Comparison of ENCODE assay signal across 10 mouse cellular contexts in the genomic region with DNA sequence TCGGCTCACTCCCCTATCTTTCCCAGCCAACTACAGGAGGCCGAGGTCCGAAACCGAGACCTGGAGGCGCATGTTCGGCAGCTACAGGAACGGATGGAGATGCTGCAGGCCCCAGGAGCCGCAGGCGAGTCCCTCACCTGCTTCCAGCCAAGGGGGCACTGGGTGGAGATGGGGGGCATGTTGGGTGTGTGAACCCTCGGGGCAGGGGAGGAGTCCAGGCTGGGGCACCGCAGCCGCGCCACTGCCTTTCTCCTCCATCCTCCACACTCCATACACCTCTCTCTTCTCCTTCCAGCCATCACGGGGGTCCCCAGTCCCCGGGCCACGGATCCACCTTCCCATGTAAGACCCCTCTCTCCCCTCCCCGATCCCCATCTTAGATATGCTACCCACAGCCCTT. TPM values are rescaled to one million over a fixed set of nuclear protein-coding genes. Genes with fewer than 3 reads are reported as not detected.
A peak's percentile ranks its signal among the peaks of the same experiment; 100 is the strongest.
DNase-seq lines count a peak whose midpoint lies in the region; ATAC-seq lines count a peak whose summit lies in the region.
"Had no signal": no experiment of that assay in that cellular context is flagged by ENCODE, and none has a peak within 500 bp of the region (broad histone marks: within the 10 kb centered on the region; RNA-seq: fewer than 3 reads in every experiment).

No protein-coding gene starts in this region.

- H3K27me3 ChIP-seq in liver, embryonic 11.5 days (replicated peaks; ENCODE audit: control insufficient read depth, insufficient read depth, low read length): peaks cover 63% of the 10 kb centered on the region
- peaks cover 13% of the 10 kb centered on the region for H3K27me3 ChIP-seq in forebrain, embryonic 11.5 days (ENCODE audit: control insufficient read depth, insufficient read depth, low read length)
- H3K27me3 ChIP-seq in liver, embryonic 13.5 days: peaks cover 85% of the 10 kb centered on the region

- ATAC-seq in liver, embryonic 11.5 days (replicated peaks; ENCODE audit: low FRiP score): no peak
- no peak for ATAC-seq in forebrain, embryonic 11.5 days (replicated peaks; ENCODE audit: low FRiP score)
- no peak for ATAC-seq in liver, embryonic 13.5 days (ENCODE audit: low read depth)

- 28% methylated on average over 17 of the region's 17 CpGs for WGBS in liver, embryonic 11.5 days
- 17% methylated on average over 14 of the region's 17 CpGs for WGBS in forebrain, embryonic 11.5 days
- WGBS in liver, embryonic 13.5 days (ENCODE audit: insufficient replicate concordance): 23% methylated on average over 14 of the region's 17 CpGs

- H3K4me2 ChIP-seq in liver, embryonic 11.5 days: peak overlapping the region; percentile 95
- peak overlapping the region; percentile 95 for H3K4me2 ChIP-seq in forebrain, embryonic 11.5 days (ENCODE audit: low read depth, low read length, severe bottlenecking)
- peak overlapping the region; percentile 97 for H3K4me2 ChIP-seq in liver, embryonic 13.5 days

- no peak overlapping the region for H3K9ac ChIP-seq in liver, embryonic 11.5 days (ENCODE audit: low read depth, low read length)
- peak overlapping the region; percentile 30 for H3K9ac ChIP-seq in forebrain, embryonic 11.5 days (ENCODE audit: low read length)
- 0 out of 2 replicates have a peak overlapping the region, but pooled peaks have one; percentile 46 for H3K9ac ChIP-seq in liver, embryonic 13.5 days

- H3K4me3 ChIP-seq in liver, embryonic 11.5 days (ENCODE audit: low read depth, low read length): peak overlapping the region; percentile 66
- peak overlapping the region; percentile 72; the same call in 1 of the 2 replicates for H3K4me3 ChIP-seq in forebrain, embryonic 11.5 days (ENCODE audit: low read depth, low read length)
- peak overlapping the region; percentile 68; the same call in 1 of the 2 replicates for H3K4me3 ChIP-seq in liver, embryonic 13.5 days (replicated peaks)

- peaks cover 32% of the 10 kb centered on the region for H3K4me1 ChIP-seq in liver, embryonic 11.5 days (replicated peaks; ENCODE audit: control insufficient read depth, insufficient read depth, low read length)
- H3K4me1 ChIP-seq in forebrain, embryonic 11.5 days (replicated peaks; ENCODE audit: control insufficient read depth, insufficient read depth, low read length): peaks cover 29% of the 10 kb centered on the region
- peaks cover 69% of the 10 kb centered on the region for H3K4me1 ChIP-seq in liver, embryonic 13.5 days (replicated peaks)

- H3K9me3 ChIP-seq in liver, embryonic 11.5 days (ENCODE audit: control insufficient read depth, low read length): no peaks in the 10 kb centered on the region
- no peaks in the 10 kb centered on the region for H3K9me3 ChIP-seq in forebrain, embryonic 11.5 days (ENCODE audit: control insufficient read depth, low read length)
- H3K9me3 ChIP-seq in liver, embryonic 13.5 days (replicated peaks): no peaks in the 10 kb centered on the region

- peaks cover 10% of the 10 kb centered on the region; the same call in 1 of the 2 replicates for H3K36me3 ChIP-seq in liver, embryonic 11.5 days (ENCODE audit: control insufficient read depth, insufficient read depth, low read length)
- H3K36me3 ChIP-seq in forebrain, embryonic 11.5 days (ENCODE audit: control insufficient read depth, insufficient read depth, low read length): no peaks in the 10 kb centered on the region; the same call in 1 of the 2 replicates
- peaks cover 6% of the 10 kb centered on the region; the same call in 1 of the 2 replicates for H3K36me3 ChIP-seq in liver, embryonic 13.5 days

- peak; percentile 5 for DNase-seq in gastrocnemius, adult 18-20 months (ENCODE audit: low spot score)
- no peak for DNase-seq in gastrocnemius, postnatal 4 days (ENCODE audit: low spot score in 2 of 2)
- no peak for DNase-seq in liver, embryonic 11.5 days (ENCODE audit: low spot score)
- no peak for DNase-seq in liver
- peak; percentile 65 for DNase-seq in forebrain, embryonic 11.5 days (ENCODE audit: low spot score)
- no peak for DNase-seq in liver, embryonic 13.5 days
- no peak for DNase-seq in ovary, adult 18-20 months (ENCODE audit: low spot score)
- DNase-seq in thymus, postnatal 14 days: no peak

- no peak overlapping the region for H3K27ac ChIP-seq in liver, embryonic 11.5 days (ENCODE audit: low read depth, low read length)
- H3K27ac ChIP-seq in forebrain, embryonic 11.5 days (ENCODE audit: low read depth, low read length): no peak overlapping the region
- no peak overlapping the region for H3K27ac ChIP-seq in liver, embryonic 13.5 days

RNA-seq across cellular contexts. Expression of gene Six5, which starts 2.5 kb away (rescaled TPM):
- 1 to 10 TPM; 1.7 to 2.1 TPM for total RNA-seq in gastrocnemius, adult 18-20 months (2021)
- 10 to 100 TPM; 13.5 to 14.7 TPM for total RNA-seq in gastrocnemius, postnatal 4 days (2021)
- 3.7 and 4.3 TPM in 2 replicates for polyA plus RNA-seq in liver, embryonic 11.5 days (2014; fragmentation: Nextera tagmentation; extraction: Ambion mirVana)
- polyA plus RNA-seq in forebrain, embryonic 11.5 days (2014; fragmentation: Nextera tagmentation; extraction: Ambion mirVana): 9.9 and 10.8 TPM in 2 replicates
- polyA plus RNA-seq in liver, embryonic 13.5 days (2015; fragmentation: Nextera tagmentation; extraction: Ambion mirVana): 0.67 and 0.82 TPM in 2 replicates
- total RNA-seq: neutrophil, adult 5-6 weeks had no signal

RNA-seq across cellular contexts. Expression of gene Dmpk, which starts 8.3 kb away (rescaled TPM):
- 100 to 1,000 TPM; 232 to 265 TPM for total RNA-seq in gastrocnemius, adult 18-20 months (2021)
- 100 to 1,000 TPM; 287 to 292 TPM for total RNA-seq in gastrocnemius, postnatal 4 days (2021)
- polyA plus RNA-seq in liver, embryonic 11.5 days (2014; fragmentation: Nextera tagmentation; extraction: Ambion mirVana): 12.4 and 13.9 TPM in 2 replicates
- 12.4 and 13.8 TPM in 2 replicates for polyA plus RNA-seq in forebrain, embryonic 11.5 days (2014; fragmentation: Nextera tagmentation; extraction: Ambion mirVana)
- 8.5 and 10.1 TPM in 2 replicates for polyA plus RNA-seq in liver, embryonic 13.5 days (2015; fragmentation: Nextera tagmentation; extraction: Ambion mirVana)

RNA-seq across cellular contexts. Expression of gene Dmwd, which starts 15.9 kb away (rescaled TPM):
- total RNA-seq in gastrocnemius, adult 18-20 months (2021): 10 to 100 TPM; 33.8 to 39.1 TPM
- 10 to 100 TPM; 52.4 to 55.4 TPM for total RNA-seq in gastrocnemius, postnatal 4 days (2021)
- 10.2 and 12.8 TPM in 2 replicates for polyA plus RNA-seq in liver, embryonic 11.5 days (2014; fragmentation: Nextera tagmentation; extraction: Ambion mirVana)
- polyA plus RNA-seq in forebrain, embryonic 11.5 days (2014; fragmentation: Nextera tagmentation; extraction: Ambion mirVana): 20.9 and 25.4 TPM in 2 replicates
- polyA plus RNA-seq in liver, embryonic 13.5 days (2015; fragmentation: Nextera tagmentation; extraction: Ambion mirVana): 3.2 and 4.2 TPM in 2 replicates

RNA-seq across cellular contexts. Expression of gene Gm4969, which starts 26.3 kb away (rescaled TPM):
- not detected for total RNA-seq in gastrocnemius, adult 18-20 months (2021)
- total RNA-seq in gastrocnemius, postnatal 4 days (2021): under 1 TPM; 0.34 to 0.62 TPM
- polyA plus RNA-seq in liver, embryonic 11.5 days (2014; fragmentation: Nextera tagmentation; extraction: Ambion mirVana): 1.2 and 1.9 TPM in 2 replicates
- 1.2 and 1.4 TPM in 2 replicates for polyA plus RNA-seq in forebrain, embryonic 11.5 days (2014; fragmentation: Nextera tagmentation; extraction: Ambion mirVana)
- 0.17 and 0.30 TPM in 2 replicates for polyA plus RNA-seq in liver, embryonic 13.5 days (2015; fragmentation: Nextera tagmentation; extraction: Ambion mirVana)
- total RNA-seq: neutrophil, adult 5-6 weeks had no signal
- polyA plus RNA-seq: spleen, adult 2 months had no signal

RNA-seq across cellular contexts. Expression of gene Fbxo46, which starts 27.7 kb away (rescaled TPM):
- 1 to 10 TPM; 2.2 to 2.6 TPM for total RNA-seq in gastrocnemius, adult 18-20 months (2021)
- 1 to 10 TPM; 8.0 to 8.4 TPM for total RNA-seq in gastrocnemius, postnatal 4 days (2021)
- polyA plus RNA-seq in liver, embryonic 11.5 days (2014; fragmentation: Nextera tagmentation; extraction: Ambion mirVana): 9.9 TPM in 2 replicates
- 13.6 and 13.9 TPM in 2 replicates for polyA plus RNA-seq in forebrain, embryonic 11.5 days (2014; fragmentation: Nextera tagmentation; extraction: Ambion mirVana)
- 5.6 and 6.4 TPM in 2 replicates for polyA plus RNA-seq in liver, embryonic 13.5 days (2015; fragmentation: Nextera tagmentation; extraction: Ambion mirVana)

Comparison
In these comparisons a context has a peak if more than half of its experiments do, and no peak if none do; other contexts are left out.
1. DNase-seq: peak in gastrocnemius, adult 18-20 months (single experiment) and forebrain, embryonic 11.5 days (single experiment); none in gastrocnemius, postnatal 4 days (0 of 2), liver, embryonic 11.5 days (single experiment), liver (single experiment), liver, embryonic 13.5 days (single experiment), ovary, adult 18-20 months (single experiment) and thymus, postnatal 14 days (single experiment).
2. Peak in every context shown above with its lines, with median percentiles within 50 percentile points of each other: H3K4me2 ChIP-seq and H3K4me3 ChIP-seq.